Mouse (Mus musculus): ENCODE measurements around the gene Gm28035.

GRCm38 (mm10) chr2:30263811-30264210, 23.4 kb downstream of the Gm28035 start:
- TF ChIP-seq POLR2A (IDR thresholded peaks at IDR 0.05; ENCODE audit: borderline replicate concordance, insufficient read depth, low read length) (no peak), CTCF (IDR thresholded peaks at IDR 0.05; ENCODE audit: borderline replicate concordance, insufficient read depth, low read depth, low read length) (no peak)
